Mouse (Mus musculus): ENCODE results near the gene Olfr943.

Gene Olfr943

GRCm38 (mm10) chr9:39166004-39166403 lies at the start of gene Olfr943:
Olfr943 (plus strand) TSS chr9:39166304.
- DNase-seq (ENCODE audit: low spot score): no peak

DNA sequence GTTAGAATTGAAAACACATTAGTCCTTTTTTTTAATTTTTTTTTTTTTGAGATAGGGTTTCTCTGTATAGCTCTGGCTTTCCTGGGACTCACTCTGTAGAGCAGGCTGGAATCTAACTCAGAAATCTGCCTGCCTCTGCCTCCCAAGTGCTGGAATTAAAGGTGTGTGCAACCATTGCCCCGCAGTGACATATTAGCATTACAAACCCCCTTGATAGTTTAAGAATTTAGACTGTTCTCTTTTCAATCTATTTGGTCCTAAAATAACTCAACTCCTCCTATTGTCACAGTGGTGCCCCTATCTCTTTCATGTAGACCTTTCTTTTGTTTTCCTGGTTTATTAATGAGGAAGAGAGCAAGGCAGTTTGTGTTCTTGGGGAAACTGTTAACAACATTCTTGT lies 38.8 kb upstream of the Olfr943 start:
- no peak for DNase-seq (ENCODE audit: low spot score)

DNA sequence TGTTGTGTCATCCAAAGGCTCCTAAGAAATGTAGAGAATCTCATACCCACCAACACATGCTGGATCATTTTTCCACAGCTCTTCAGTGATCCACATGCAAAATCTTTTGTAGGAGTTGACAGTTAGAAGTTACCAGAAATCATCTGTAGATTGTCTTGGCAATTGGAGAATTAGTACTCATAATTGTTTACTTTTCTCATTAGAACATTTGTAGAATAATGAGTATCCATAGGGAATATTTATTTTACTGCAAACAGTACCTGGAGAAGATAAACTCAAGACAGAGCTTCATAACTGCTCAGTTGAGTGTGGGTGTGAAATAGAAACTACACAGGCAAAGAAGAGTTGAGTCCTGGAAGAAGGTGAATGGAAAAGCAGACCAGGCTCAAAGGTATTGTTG lies 38.3 kb upstream of the Olfr943 start, which contains the start of gene Olfr27:
TSS of gene Olfr27 (plus strand) at position 301 of the 400 bp plus-strand sequence.
- no peak for DNase-seq (ENCODE audit: low spot score)

DNA sequence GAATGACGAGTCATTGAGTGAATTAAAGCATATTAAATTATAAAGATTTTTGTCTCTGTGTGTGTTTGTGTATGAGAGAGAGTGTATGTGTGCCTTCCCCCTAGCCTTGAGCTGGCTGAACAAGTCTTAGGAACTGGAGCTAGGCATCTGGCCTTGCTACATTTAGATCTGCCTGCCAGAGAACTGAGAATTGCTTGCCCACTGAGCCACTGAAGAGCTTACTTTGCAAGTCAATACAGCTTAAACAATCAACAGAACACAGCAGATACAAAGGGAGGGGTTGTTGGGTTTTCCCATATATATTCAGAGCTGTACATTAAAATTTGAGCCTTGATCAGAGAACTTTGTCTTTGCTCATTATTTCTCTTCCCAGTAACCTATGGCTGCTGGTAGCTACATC lies 13.7 kb upstream of the Olfr943 start:
- DNase-seq (ENCODE audit: low spot score): no peak

- DNase-seq (ENCODE audit: low spot score): no peak
Measured at GRCm38 (mm10) chr9:39201620-39202019, 35.5 kb downstream of the Olfr943 start, which contains the start of gene Olfr944. Olfr944 (plus strand) TSS chr9:39201920.

Measured in adipocyte (in vitro differentiated cells).